Mouse (Mus musculus) heart, embryonic 14.5 days (tissue): Measurements from ENCODE around the gene Zfp36. TPM values are rescaled to one million over a fixed set of nuclear protein-coding genes. Genes with fewer than 3 reads are reported as not detected.

Experiments
- ATAC-seq: fragments of 200-750 bp; cut with Nextera tagmentation; 2 replicates; pipeline ENCODE4 v1.8.0; 2017; ENCODE audit warnings: low read depth, moderate TSS enrichment; ENCODE audit not compliant: insufficient number of reproducible peaks, insufficient read depth, low FRiP score
- H3K27ac ChIP-seq, 2 experiments: fragments of 200-500 bp in 1 of 2; fragments of 300-500 bp in 1 of 2; sonication (generic) in 1 of 2; replicated peaks in 1 of 2; 2 replicates each; pipeline ENCODE4 v1.5.1; 2012 to 2014; ENCODE audit warnings: low read depth in 2 of 2, low read length in 2 of 2, control low read depth in 1 of 2, mild to moderate bottlenecking in 1 of 2, mixed read lengths in 1 of 2; ENCODE audit not compliant: control insufficient read depth in 1 of 2, insufficient read depth in 1 of 2
- H3K27me3 ChIP-seq: fragments of 300-500 bp; sonication (generic); 2 replicates; pipeline ENCODE4 v1.6.1; 2014; ENCODE audit warnings: mild to moderate bottlenecking, low read length, control low read depth; ENCODE audit not compliant: control insufficient read depth, insufficient read depth
- H3K36me3 ChIP-seq: fragments of 300-500 bp; sonication (generic); 2 replicates; pipeline ENCODE4 v1.6.1; 2014; ENCODE audit warnings: mild to moderate bottlenecking, control low read depth, low read length, mixed read lengths; ENCODE audit not compliant: control insufficient read depth, insufficient read depth
- H3K4me1 ChIP-seq, 2 experiments: fragments of 200-500 bp in 1 of 2; fragments of 300-500 bp in 1 of 2; sonication (generic) in 1 of 2; 2 replicates each; pipeline ENCODE4 v1.6.1; 2012 to 2014; ENCODE audit warnings: low read length in 2 of 2, control low read depth in 1 of 2, mixed read lengths in 1 of 2; ENCODE audit not compliant: control insufficient read depth in 2 of 2, insufficient read depth in 2 of 2
- H3K4me2 ChIP-seq: fragments of 300-500 bp; sonication (generic); 2 replicates; pipeline ENCODE4 v1.6.1; 2014; ENCODE audit warnings: mild to moderate bottlenecking, low read length
- H3K4me3 ChIP-seq, 2 experiments: fragments of 200-500 bp in 1 of 2; fragments of 300-500 bp in 1 of 2; sonication (generic) in 1 of 2; 2 replicates each; pipeline ENCODE4 v1.5.1; 2012 to 2014; ENCODE audit warnings: low read length in 2 of 2, mild to moderate bottlenecking in 2 of 2, control low read depth in 1 of 2, low read depth in 1 of 2, moderate library complexity in 1 of 2; ENCODE audit not compliant: control insufficient read depth in 1 of 2, insufficient read depth in 1 of 2
- H3K9ac ChIP-seq: fragments of 300-500 bp; sonication (generic); 2 replicates; pipeline ENCODE4 v1.6.1; 2014; ENCODE audit warnings: mild to moderate bottlenecking, low read length
- H3K9me3 ChIP-seq: fragments of 300-500 bp; sonication (generic); 2 replicates; pipeline ENCODE4 v1.6.1; 2016; ENCODE audit warnings: low read length, control low read depth; ENCODE audit not compliant: control insufficient read depth
- WGBS: fragments of 180-500 bp; shearing (Covaris S2); extraction: QIAGEN DNeasy Blood & Tissue Kit; methylation state at CpG from one replicate; pipeline ENCODE4 v1.1.7; 2014; 5-methylcytosine and 5-hydroxymethylcytosine counted together
- polyA plus RNA-seq: library from polyadenylated mRNA; unstranded; fragments of >200 nt; fragmentation: Nextera tagmentation; extraction: Ambion mirVana; gene quantifications from 2 replicates; pipeline ENCODE4 v1.2.1, GENCODE M21; 2014

Gene Zfp36
- polyA plus RNA-seq, 1 experiment from 2014 or later, result 12.2 TPM

- Histone ChIP-seq H3K27ac (peak overlapping the region in 1 of 2 experiments; percentile 24; a peak in 2 of 4 replicates), H3K4me1 (peaks cover 0 to 6% of the 10 kb centered on the region in 2 experiments; a peak in 2 of 4 replicates), H3K4me2 (no peak overlapping the region), H3K36me3 (peaks cover 96% of the 10 kb centered on the region), H3K27me3 (no peaks in the 10 kb centered on the region), H3K9ac (no peak overlapping the region), H3K4me3 (no peak overlapping the region), H3K9me3 (no peaks in the 10 kb centered on the region)
- 65% methylated on average over 3 of the region's 3 CpGs for WGBS
- ATAC-seq, result no peak
These were observed 30.9 kb upstream of the Zfp36 start for GRCm38 (mm10) chr7:28410841-28411475.

- no peak overlapping the region for H3K4me3 ChIP-seq
- H3K9me3 ChIP-seq, result no peaks in the 10 kb centered on the region
- no peaks in the 10 kb centered on the region for H3K27me3 ChIP-seq
- ATAC-seq, result no peak
- peaks cover 100% of the 10 kb centered on the region for H3K36me3 ChIP-seq
- no peak overlapping the region for H3K4me2 ChIP-seq
- no peak overlapping the region for H3K27ac ChIP-seq
- WGBS, result 69% methylated on average over 3 of the region's 3 CpGs
- no peaks in the 10 kb centered on the region for H3K4me1 ChIP-seq
- no peak overlapping the region for H3K9ac ChIP-seq
These were observed 21.9 kb upstream of the Zfp36 start for GRCm38 (mm10) chr7:28401942-28402341.

- Histone ChIP-seq H3K27ac (no peak overlapping the region), H3K4me3 (no peak overlapping the region), H3K36me3 (peaks cover 100% of the 10 kb centered on the region), H3K9ac (no peak overlapping the region), H3K9me3 (no peaks in the 10 kb centered on the region), H3K4me1 (no peaks in the 10 kb centered on the region), H3K27me3 (no peaks in the 10 kb centered on the region), H3K4me2 (no peak overlapping the region)
- 96% methylated on average over 1 of the region's 1 CpGs for WGBS
- ATAC-seq, result no peak
These were observed 21.0 kb upstream of the Zfp36 start for GRCm38 (mm10) chr7:28401030-28401429.

- Histone ChIP-seq H3K4me1 (peaks cover 0 to 3% of the 10 kb centered on the region in 2 experiments; a peak in 1 of 4 replicates), H3K27me3 (no peaks in the 10 kb centered on the region), H3K27ac (no peak overlapping the region), H3K9me3 (no peaks in the 10 kb centered on the region), H3K9ac (no peak overlapping the region), H3K4me3 (no peak overlapping the region), H3K4me2 (no peak overlapping the region), H3K36me3 (peaks cover 91% of the 10 kb centered on the region)
- ATAC-seq, result no peak
- 89% methylated on average over 10 of the region's 10 CpGs for WGBS
These were observed 18.8 kb upstream of the Zfp36 start for GRCm38 (mm10) chr7:28398696-28399340.

GRCm38 (mm10) chr7:28398000-28398399, 17.9 kb upstream of the Zfp36 start:
- H3K4me3 ChIP-seq, result no peak overlapping the region
- H3K4me1 ChIP-seq, result peaks cover 3 to 6% of the 10 kb centered on the region in 2 experiments; a peak in 2 of 4 replicates
- H3K27ac ChIP-seq, result no peak overlapping the region
- H3K4me2 ChIP-seq, result no peak overlapping the region
- H3K9me3 ChIP-seq, result no peaks in the 10 kb centered on the region
- 55% methylated on average over 3 of the region's 3 CpGs for WGBS
- no peaks in the 10 kb centered on the region for H3K27me3 ChIP-seq
- peaks cover 83% of the 10 kb centered on the region for H3K36me3 ChIP-seq
- ATAC-seq, result no peak
- H3K9ac ChIP-seq, result no peak overlapping the region

GRCm38 (mm10) chr7:28395425-28395824, 15.4 kb upstream of the Zfp36 start:
- H3K9me3 ChIP-seq, result no peaks in the 10 kb centered on the region
- no peak overlapping the region for H3K9ac ChIP-seq

GRCm38 (mm10) chr7:28393272-28393951, 13.4 kb upstream of the Zfp36 start:
- H3K4me3 ChIP-seq, result peak overlapping the region; percentile 69 to 71
- peak overlapping the region; percentile 82 for H3K4me2 ChIP-seq
- 5% methylated on average over 22 of the region's 22 CpGs for WGBS
- H3K9ac ChIP-seq, result peak overlapping the region; percentile 82
- peaks cover 63% of the 10 kb centered on the region for H3K36me3 ChIP-seq
- no peaks in the 10 kb centered on the region for H3K27me3 ChIP-seq
- no peaks in the 10 kb centered on the region for H3K9me3 ChIP-seq
- peaks cover 3 to 11% of the 10 kb centered on the region in 2 experiments; a peak in 3 of 4 replicates for H3K4me1 ChIP-seq
- ATAC-seq, result no peak
- peak overlapping the region; percentile 46 to 67 for H3K27ac ChIP-seq

More at GRCm38 (mm10) chr7:28395425-28395824, 15.4 kb upstream of the Zfp36 start:
- Histone ChIP-seq H3K27me3 (no peaks in the 10 kb centered on the region), H3K4me1 (peaks cover 3 to 11% of the 10 kb centered on the region in 2 experiments; a peak in 3 of 4 replicates), H3K4me2 (no peak overlapping the region), H3K36me3 (peaks cover 63% of the 10 kb centered on the region), H3K4me3 (no peak overlapping the region), H3K27ac (no peak overlapping the region)
- 93% methylated on average over 4 of the region's 4 CpGs for WGBS
- ATAC-seq, result no peak
